Mouse (Mus musculus) neural tube, embryonic 12.5 days (tissue): ENCODE measurements around the gene 1700025C18Rik. TPM values are rescaled to one million over a fixed set of nuclear protein-coding genes. Genes with fewer than 3 reads are reported as not detected.
A peak's percentile ranks its signal among the peaks of the same experiment; 100 is the strongest.

ENCODE experiments used
- ATAC-seq: fragments of 200-750 bp; cut with Nextera tagmentation; 2 replicates; pipeline ENCODE4 v1.8.0; 2017; ENCODE audit warnings: low read depth, mild to moderate bottlenecking, moderate TSS enrichment, moderate library complexity; ENCODE audit not compliant: low FRiP score
- H3K27ac ChIP-seq: fragments of 300-500 bp; sonication (generic); 2 replicates; pipeline ENCODE4 v1.5.1; 2016
- H3K27me3 ChIP-seq: fragments of 300-500 bp; sonication (generic); replicated peaks from 2 replicates; pipeline ENCODE4 v1.6.1; 2016; ENCODE audit warnings: mild to moderate bottlenecking
- H3K36me3 ChIP-seq: fragments of 300-500 bp; sonication (generic); 2 replicates; pipeline ENCODE4 v1.6.1; 2016; ENCODE audit warnings: mild to moderate bottlenecking
- H3K4me1 ChIP-seq: fragments of 300-500 bp; sonication (generic); 2 replicates; pipeline ENCODE4 v1.6.1; 2016
- H3K4me2 ChIP-seq: fragments of 300-500 bp; sonication (generic); replicated peaks from 2 replicates; pipeline ENCODE4 v1.6.1; 2016; ENCODE audit warnings: mild to moderate bottlenecking
- H3K4me3 ChIP-seq: fragments of 300-500 bp; sonication (generic); 2 replicates; pipeline ENCODE4 v1.5.1; 2016
- H3K9ac ChIP-seq: fragments of 300-500 bp; sonication (generic); 2 replicates; pipeline ENCODE4 v1.6.1; 2016; ENCODE audit warnings: mild to moderate bottlenecking
- H3K9me3 ChIP-seq: fragments of 300-500 bp; sonication (generic); 2 replicates; pipeline ENCODE4 v1.6.1; 2016; ENCODE audit warnings: mild to moderate bottlenecking
- WGBS: fragments of 180-500 bp; shearing (Covaris S2); methylation state at CpG from one replicate; pipeline ENCODE4 v1.1.7; 2016; 5-methylcytosine and 5-hydroxymethylcytosine counted together
- polyA plus RNA-seq: library from polyadenylated mRNA; unstranded; fragments of >200 nt; fragmentation: Nextera tagmentation; extraction: Ambion mirVana; gene quantifications from 2 replicates; pipeline ENCODE4 v1.2.1, GENCODE M21; 2016

The 1700025C18Rik gene
- polyA plus RNA-seq, 1 experiment from 2014 or later = not detected

DNA sequence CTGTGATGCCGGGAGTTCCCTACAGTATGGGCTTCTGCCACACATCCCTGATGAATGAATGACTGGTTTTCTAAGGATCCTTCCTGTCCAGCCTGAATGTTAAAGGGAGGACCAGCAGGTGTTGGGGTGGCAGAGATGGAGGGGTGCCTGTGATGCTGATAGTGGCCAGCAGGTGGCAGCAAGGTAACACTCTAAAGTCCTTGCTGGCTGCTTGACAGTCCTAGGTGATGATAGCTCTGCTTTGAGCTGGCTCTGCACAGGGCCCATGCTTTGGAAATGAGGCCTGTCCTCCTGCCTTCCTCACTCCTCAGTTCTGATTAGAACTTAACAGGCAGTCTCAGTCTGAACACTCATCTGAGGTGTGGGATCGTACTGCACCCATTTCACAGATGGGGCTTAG, 15.6 kb downstream of the 1700025C18Rik start:
- Histone ChIP-seq H3K27me3 (peaks cover 78% of the 10 kb centered on the region), H3K9me3 (no peaks in the 10 kb centered on the region), H3K4me2 (no peak overlapping the region), H3K9ac (no peak overlapping the region), H3K36me3 (no peaks in the 10 kb centered on the region), H3K27ac (no peak overlapping the region), H3K4me3 (no peak overlapping the region), H3K4me1 (peaks cover 48% of the 10 kb centered on the region)
- no peak for ATAC-seq
- 34% methylated on average over 2 of the region's 2 CpGs for WGBS

DNA sequence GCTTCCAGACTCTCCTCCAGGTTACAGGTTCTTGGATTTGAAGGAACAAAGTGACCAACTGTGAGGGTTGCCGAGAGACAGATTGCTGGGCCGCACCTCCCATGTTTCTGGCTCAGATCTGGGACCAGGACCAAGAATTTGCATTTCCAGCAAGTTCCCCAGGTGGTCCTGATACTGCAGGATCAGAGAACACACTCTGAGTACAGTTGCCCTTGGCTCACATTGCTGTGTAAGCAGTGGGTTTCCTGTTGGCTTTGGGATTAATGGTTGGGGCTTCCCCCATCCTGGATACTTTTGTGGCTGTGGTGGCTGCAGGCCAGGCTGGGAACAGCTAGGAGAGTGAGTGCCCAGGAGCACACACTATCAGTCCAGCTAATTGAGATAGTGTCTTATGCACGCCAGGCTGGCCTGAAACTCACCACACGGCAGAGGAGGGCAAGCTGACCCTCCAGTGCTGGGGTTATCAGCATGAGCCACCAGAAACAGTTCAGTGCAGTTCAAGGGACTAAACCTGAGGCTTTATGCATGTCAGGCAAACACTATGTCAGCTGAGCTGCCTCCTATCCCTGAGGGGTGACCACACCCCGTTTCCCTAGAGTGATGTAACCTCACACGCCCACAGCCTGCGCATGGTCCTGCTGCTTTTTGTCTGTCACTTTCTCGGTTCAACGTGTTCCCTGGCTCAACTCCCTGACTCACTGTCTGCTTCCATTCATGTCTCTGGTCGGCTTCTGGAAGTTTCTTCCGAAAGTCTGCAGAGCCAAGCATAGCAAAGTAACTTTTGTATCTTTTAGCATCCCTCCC, 16.3 kb downstream of the 1700025C18Rik start:
- Histone ChIP-seq H3K4me1 (peaks cover 48% of the 10 kb centered on the region), H3K9me3 (no peaks in the 10 kb centered on the region), H3K9ac (no peak overlapping the region), H3K36me3 (no peaks in the 10 kb centered on the region), H3K27ac (no peak overlapping the region), H3K4me2 (no peak overlapping the region), H3K27me3 (peaks cover 74% of the 10 kb centered on the region), H3K4me3 (no peak overlapping the region)
- WGBS = 60% methylated on average over 11 of the region's 11 CpGs
- ATAC-seq = no peak

DNA sequence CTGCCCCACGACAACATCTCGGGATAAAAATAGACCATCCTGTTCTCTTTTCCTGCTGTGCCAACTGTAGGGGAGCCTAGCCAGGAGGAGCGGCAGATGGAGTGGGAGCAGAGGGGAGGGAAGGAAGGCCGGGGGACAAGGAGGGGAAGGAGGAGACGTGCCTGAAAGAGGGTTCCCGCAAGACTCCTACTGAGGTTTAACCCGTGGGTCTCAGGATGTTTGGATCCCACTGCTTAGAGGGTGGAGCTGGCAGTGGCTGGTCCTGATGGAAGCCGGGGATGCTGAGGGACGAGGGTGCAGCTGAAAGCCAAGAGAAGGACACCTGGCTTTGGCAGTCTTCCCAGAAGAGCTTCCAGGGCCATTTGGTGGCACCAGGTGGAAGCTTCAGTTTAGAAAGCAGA, 17.2 kb downstream of the 1700025C18Rik start:
- no peak overlapping the region for H3K4me2 ChIP-seq
- H3K9ac ChIP-seq = no peak overlapping the region
- peaks cover 39% of the 10 kb centered on the region for H3K4me1 ChIP-seq
- H3K27me3 ChIP-seq = peaks cover 66% of the 10 kb centered on the region
- 35% methylated on average over 9 of the region's 9 CpGs for WGBS
- H3K36me3 ChIP-seq = no peaks in the 10 kb centered on the region
- no peak for ATAC-seq
- 0 out of 2 replicates have a peak overlapping the region, but pooled peaks have one; percentile 3 for H3K4me3 ChIP-seq
- H3K9me3 ChIP-seq = no peaks in the 10 kb centered on the region
- no peak overlapping the region for H3K27ac ChIP-seq

DNA sequence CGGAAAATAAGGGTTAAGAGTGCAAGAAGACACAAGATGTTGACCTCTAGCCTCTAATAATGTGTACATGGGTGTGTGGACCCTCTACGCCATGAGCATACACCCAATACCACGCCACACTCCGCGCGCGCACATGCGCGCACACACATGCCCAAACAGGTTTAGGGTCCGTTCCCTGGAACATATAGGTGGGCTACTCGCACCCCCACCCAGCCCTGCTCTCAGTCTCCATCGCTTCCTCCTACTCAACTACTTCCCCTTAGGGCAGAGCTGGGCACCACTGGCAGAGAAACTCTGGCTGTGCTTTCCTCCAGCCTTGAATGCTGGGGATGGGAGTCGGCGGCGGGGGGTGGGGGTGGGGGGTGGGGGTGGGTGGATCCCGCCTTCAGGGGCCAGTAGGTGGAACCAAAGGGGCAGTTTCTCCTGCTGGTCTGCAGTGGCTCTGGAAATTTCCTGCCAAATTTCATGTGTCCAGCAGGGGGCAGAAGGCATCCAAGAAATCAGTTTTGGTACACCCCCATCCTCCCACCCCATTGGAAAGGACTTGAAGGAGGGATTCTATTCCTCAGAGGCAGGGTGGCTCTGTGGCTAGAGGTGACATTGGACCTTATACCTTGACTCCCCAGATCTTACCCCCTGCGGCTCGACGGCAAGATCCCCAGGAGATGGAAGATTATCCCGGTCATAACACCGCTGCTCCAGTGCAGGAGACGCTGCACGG, 20.3 kb downstream of the 1700025C18Rik start:
- no peak overlapping the region for H3K4me3 ChIP-seq
- peaks cover 44% of the 10 kb centered on the region for H3K27me3 ChIP-seq
- H3K36me3 ChIP-seq = no peaks in the 10 kb centered on the region
- peak; percentile 44; the same call in 1 of the 2 replicates for ATAC-seq
- 22% methylated on average over 23 of the region's 23 CpGs for WGBS
- H3K4me2 ChIP-seq = peak overlapping the region; percentile 33; the same call in 1 of the 2 replicates
- H3K9ac ChIP-seq = 0 out of 2 replicates have a peak overlapping the region, but pooled peaks have one; percentile 3
- no peaks in the 10 kb centered on the region for H3K9me3 ChIP-seq
- H3K27ac ChIP-seq = no peak overlapping the region
- H3K4me1 ChIP-seq = peaks cover 11% of the 10 kb centered on the region

DNA sequence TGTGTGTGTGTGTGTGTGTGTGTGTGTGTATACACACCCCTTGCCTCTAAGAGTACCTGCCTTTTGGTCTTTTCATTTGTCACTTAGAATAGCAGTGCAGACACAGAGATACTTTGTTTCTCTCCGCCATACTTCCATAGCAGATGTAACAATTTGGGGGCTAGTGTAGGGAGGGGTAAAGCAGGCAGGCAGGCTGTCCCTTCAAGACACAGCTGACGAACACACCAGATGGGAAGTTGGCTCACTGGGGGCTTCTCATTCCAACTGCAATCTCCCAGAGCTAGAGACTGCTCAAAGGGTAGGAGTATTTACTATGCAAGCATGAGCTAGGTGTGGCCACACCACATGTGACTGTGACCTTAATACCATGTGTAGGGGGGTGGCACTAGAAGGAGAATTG, 21.7 kb downstream of the 1700025C18Rik start:
- Histone ChIP-seq H3K4me2 (no peak overlapping the region), H3K36me3 (no peaks in the 10 kb centered on the region), H3K27me3 (peaks cover 31% of the 10 kb centered on the region), H3K9me3 (no peaks in the 10 kb centered on the region), H3K9ac (no peak overlapping the region), H3K4me3 (no peak overlapping the region), H3K4me1 (peaks cover 11% of the 10 kb centered on the region), H3K27ac (no peak overlapping the region)
- no peak for ATAC-seq
- WGBS = 86% methylated on average over 2 of the region's 2 CpGs

GRCm38 (mm10) chr2:165064489-165064888, 26.1 kb downstream of the 1700025C18Rik start:
- Histone ChIP-seq H3K27ac (no peak overlapping the region), H3K4me1 (no peaks in the 10 kb centered on the region), H3K4me3 (no peak overlapping the region), H3K36me3 (no peaks in the 10 kb centered on the region), H3K9me3 (no peaks in the 10 kb centered on the region), H3K4me2 (no peak overlapping the region), H3K27me3 (0 out of 2 replicates have a peak, but pooled peaks cover 8% of the 10 kb centered on the region), H3K9ac (no peak overlapping the region)
- WGBS = 46% methylated on average over 7 of the region's 7 CpGs
- no peak for ATAC-seq

GRCm38 (mm10) chr2:165061638-165062433, 28.7 kb downstream of the 1700025C18Rik start:
- 0 out of 2 replicates have a peak, but pooled peaks cover 6% of the 10 kb centered on the region for H3K27me3 ChIP-seq
- H3K9ac ChIP-seq = no peak overlapping the region
- H3K4me2 ChIP-seq = no peak overlapping the region
- 87% methylated on average over 16 of the region's 16 CpGs for WGBS
- H3K4me1 ChIP-seq = no peaks in the 10 kb centered on the region
- ATAC-seq = no peak
- no peaks in the 10 kb centered on the region for H3K36me3 ChIP-seq
- no peak overlapping the region for H3K4me3 ChIP-seq
- no peak overlapping the region for H3K27ac ChIP-seq
- H3K9me3 ChIP-seq = no peaks in the 10 kb centered on the region

GRCm38 (mm10) chr2:165059961-165060360, 30.6 kb downstream of the 1700025C18Rik start:
- no peak overlapping the region for H3K4me2 ChIP-seq
- H3K27ac ChIP-seq = no peak overlapping the region
- no peak overlapping the region for H3K4me3 ChIP-seq
- WGBS = 95% methylated on average over 4 of the region's 4 CpGs
- H3K36me3 ChIP-seq = no peaks in the 10 kb centered on the region
- no peaks in the 10 kb centered on the region for H3K9me3 ChIP-seq
- 0 out of 2 replicates have a peak, but pooled peaks cover 9% of the 10 kb centered on the region for H3K4me1 ChIP-seq
- peaks cover 12% of the 10 kb centered on the region; the same call in 1 of the 2 replicates for H3K27me3 ChIP-seq
- no peak for ATAC-seq
- H3K9ac ChIP-seq = no peak overlapping the region

- peak overlapping the region; percentile 45; the same call in 1 of the 2 replicates for H3K4me2 ChIP-seq
- no peak overlapping the region for H3K27ac ChIP-seq
- peaks cover 12% of the 10 kb centered on the region; the same call in 1 of the 2 replicates for H3K27me3 ChIP-seq
- 83% methylated on average over 14 of the region's 14 CpGs for WGBS
- H3K9ac ChIP-seq = no peak overlapping the region
- H3K36me3 ChIP-seq = no peaks in the 10 kb centered on the region
- no peaks in the 10 kb centered on the region for H3K9me3 ChIP-seq
- 0 out of 2 replicates have a peak, but pooled peaks cover 9% of the 10 kb centered on the region for H3K4me1 ChIP-seq
- no peak for ATAC-seq
- H3K4me3 ChIP-seq = no peak overlapping the region
Observed at GRCm38 (mm10) chr2:165056377-165057085, 34.0 kb downstream of the 1700025C18Rik start.

DNA sequence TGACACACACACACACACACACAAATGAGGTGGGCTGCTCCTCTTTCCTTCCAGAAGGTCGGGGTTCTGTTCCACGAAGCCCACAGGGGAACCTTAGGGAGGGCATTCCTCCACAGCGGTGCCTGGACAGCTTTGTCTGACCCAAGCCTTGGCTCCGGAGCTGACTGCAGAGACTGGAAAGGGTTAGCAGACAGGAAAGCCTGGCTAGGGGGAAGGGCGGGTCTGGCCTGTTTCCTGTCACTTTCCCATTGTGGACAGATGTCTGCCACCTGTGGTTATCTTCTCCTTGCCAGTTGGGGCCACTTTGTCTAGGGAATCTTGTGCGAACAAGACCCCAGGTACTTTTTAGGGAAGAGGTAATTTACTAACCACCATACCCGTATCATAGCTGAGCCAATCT, 34.6 kb downstream of the 1700025C18Rik start:
- WGBS = 12% methylated on average over 7 of the region's 7 CpGs
- 0 out of 2 replicates have a peak, but pooled peaks cover 9% of the 10 kb centered on the region for H3K4me1 ChIP-seq
- H3K4me2 ChIP-seq = peak overlapping the region; percentile 45
- 0 out of 2 replicates have a peak overlapping the region, but pooled peaks have one; percentile 9 for H3K4me3 ChIP-seq
- H3K9me3 ChIP-seq = no peaks in the 10 kb centered on the region
- ATAC-seq = no peak
- H3K27me3 ChIP-seq = peaks cover 12% of the 10 kb centered on the region; the same call in 1 of the 2 replicates
- H3K36me3 ChIP-seq = no peaks in the 10 kb centered on the region
- no peak overlapping the region for H3K27ac ChIP-seq
- 0 out of 2 replicates have a peak overlapping the region, but pooled peaks have one; percentile 21 for H3K9ac ChIP-seq
